Mouse (Mus musculus) megakaryocyte-erythroid progenitor cell, adult 5-6 weeks (primary cell): ENCODE measurements around the gene Slc17a9. TPM values are rescaled to one million over a fixed set of nuclear protein-coding genes. Genes with fewer than 3 reads are reported as not detected.

ENCODE experiments used
- ATAC-seq: replicated peaks from 2 replicates; pipeline ENCODE4 v1.8.0; 2016; ENCODE audit warnings: mild to moderate bottlenecking, inconsistent platforms; ENCODE audit not compliant: severe bottlenecking, poor library complexity, low FRiP score, low TSS enrichment
- total RNA-seq, 2 experiments: library from RNA; stranded (forward) in 1 of 2; stranded (reverse) in 1 of 2; fragments of 200-1000, 215-1000 nt in 1 of 2; fragments of >200 nt in 1 of 2; fragmentation: Nextera tagmentation in 1 of 2; gene quantifications; 2 replicates each; pipeline ENCODE4 v1.2.3; 2014 to 2017

Slc17a9 gene
- total RNA-seq (2014; fragmentation: Nextera tagmentation) (15.2 and 16.4 TPM in 2 replicates), total RNA-seq (2017) (2.8 and 5.0 TPM in 2 replicates)

DNA sequence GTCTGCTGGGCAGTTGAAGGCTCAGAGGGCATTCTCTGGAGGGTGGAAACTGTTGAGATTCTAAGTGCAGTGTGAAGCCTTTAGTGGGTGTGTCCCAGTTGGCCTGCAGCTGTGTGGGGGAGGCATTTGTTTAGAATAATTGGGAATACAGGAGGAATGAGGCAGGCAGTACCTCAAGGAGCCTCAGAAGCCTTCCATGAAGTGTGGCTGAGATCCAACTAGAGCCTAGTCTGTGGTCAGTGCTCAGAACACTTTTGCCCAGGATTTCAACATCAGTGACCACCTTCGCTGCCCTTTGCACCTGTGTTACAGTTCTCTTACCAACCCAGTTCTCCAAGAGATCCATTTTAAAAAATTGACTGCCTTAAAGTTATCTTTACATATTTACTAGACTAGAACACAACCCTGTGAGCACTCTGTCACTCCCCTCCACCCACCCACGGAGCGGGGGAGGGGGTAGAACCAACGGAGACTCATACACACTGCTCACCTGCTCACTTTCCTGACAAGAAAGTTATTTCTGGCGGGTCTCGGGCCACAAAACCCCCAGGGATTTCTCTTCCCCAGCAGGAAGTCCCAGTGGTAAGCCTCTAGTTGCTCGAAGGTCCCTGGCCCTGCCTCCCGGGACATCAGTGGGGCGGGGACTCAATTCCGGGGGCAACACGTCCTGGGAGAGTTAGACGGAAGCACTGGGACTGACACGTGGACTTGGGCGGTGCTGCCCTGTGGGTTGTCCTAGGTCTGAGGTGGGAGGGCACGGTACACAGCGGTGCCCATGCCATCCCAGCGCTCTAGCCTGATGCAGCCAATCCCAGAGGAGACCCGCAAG is at the start of gene Slc17a9:
Slc17a9 (plus strand) TSS at position 679 of the 829 bp plus-strand sequence.
- peak; percentile 90 for ATAC-seq

DNA sequence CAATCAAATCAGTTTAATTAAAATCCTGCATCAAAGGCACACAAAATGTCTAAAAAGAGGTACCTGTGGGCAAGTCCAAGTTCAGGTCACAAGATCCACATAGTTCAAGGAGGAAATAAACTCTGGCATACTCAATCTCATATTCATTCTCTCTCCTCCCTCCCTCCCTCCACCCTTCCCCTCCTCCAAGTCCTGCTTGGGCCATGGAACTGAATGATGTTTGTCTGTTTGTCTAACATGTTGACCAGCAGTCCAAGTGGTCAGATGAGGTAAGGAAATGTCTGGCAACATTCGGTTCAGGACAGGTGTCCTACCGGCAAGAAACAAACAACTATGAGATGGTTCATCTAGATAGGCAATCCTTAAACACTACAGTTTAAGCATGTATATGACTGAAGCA is 48.4 kb upstream of the Slc17a9 start:
- no peak for ATAC-seq

DNA sequence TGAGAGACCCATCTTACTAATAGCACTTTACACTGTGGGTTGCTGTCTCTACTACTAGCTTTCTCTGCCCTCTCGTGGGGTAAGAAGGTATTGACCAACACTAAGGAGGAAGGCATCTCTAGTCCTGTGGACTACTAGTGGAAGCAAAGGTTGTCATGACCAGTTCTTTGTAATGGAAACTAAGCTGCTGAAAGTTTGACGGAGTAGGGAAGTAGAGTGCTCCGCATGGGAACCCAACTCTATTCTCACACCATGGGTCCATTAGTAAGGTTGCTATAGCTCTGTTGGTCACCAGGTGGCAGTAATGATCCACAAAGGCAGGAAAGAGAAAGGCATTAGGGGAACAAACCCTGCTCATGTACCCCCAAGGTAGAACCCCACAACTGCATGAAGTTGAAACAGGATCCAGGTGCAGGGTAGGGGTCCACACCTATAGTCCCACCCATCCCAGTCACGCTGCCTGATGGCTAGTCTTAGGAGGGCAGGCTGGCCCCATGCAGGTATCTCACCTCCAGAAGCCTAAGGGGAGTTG is 46.4 kb upstream of the Slc17a9 start:
- ATAC-seq: peak; percentile 78

DNA sequence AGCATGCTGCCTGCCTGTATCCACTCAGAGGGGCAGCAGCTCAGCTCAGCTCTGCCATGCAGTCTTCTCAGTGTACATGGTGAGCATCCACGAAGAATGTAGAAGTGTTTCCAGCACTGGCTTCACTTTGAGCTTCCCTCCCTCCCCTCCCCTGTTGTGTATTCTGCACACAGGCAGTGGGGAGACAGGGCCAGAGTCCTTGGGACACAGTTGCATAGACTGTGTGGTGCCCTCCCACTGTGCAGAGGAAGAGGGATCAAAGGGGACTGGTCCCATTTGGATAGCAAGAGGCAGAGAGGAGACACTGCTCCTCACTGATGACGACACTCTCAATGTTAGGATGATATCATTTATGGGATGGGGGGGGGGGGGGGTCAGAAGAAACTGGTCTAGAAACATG is 43.8 kb upstream of the Slc17a9 start:
- ATAC-seq: no peak

DNA sequence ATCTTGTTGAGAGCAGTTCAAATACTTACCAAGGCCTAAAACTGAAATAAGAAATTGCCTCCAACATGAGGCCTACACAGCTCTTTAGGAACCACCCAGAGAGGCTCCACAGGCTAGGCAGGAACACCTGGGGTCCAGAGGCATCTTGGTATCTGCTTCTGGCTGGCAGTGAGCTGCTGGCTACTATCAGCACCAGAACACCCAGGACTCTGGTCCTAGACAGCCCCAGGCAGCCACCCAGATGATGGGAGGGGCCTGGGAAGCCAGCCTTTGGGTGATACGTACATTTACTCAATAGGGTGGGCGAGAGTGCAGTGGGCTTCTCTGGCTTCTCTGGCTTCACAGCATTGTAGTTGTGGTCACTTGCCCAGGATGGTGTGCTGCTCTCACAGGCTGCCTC is 41.5 kb upstream of the Slc17a9 start:
- ATAC-seq: peak; percentile 76

DNA sequence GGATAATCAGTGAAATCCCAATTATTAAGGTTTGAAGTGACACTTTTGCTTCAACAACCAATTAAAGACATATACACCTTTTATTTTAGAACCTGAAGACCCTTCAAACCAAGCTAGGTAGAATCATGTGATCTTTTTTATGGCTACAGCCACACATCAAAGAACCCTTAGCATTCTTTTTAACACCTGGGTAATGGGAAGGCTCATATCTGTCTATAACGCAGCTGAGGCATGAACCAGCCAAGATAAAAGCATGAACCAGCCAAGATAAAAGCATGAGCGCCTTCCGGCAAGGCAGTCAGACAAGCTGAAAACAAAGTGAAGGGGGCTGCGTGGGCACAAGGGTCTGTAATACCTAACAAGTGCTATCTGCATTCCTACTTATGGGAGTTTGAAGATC is 41.0 kb upstream of the Slc17a9 start:
- 0 out of 2 replicates have a peak, but pooled peaks have one; percentile 34 for ATAC-seq

DNA sequence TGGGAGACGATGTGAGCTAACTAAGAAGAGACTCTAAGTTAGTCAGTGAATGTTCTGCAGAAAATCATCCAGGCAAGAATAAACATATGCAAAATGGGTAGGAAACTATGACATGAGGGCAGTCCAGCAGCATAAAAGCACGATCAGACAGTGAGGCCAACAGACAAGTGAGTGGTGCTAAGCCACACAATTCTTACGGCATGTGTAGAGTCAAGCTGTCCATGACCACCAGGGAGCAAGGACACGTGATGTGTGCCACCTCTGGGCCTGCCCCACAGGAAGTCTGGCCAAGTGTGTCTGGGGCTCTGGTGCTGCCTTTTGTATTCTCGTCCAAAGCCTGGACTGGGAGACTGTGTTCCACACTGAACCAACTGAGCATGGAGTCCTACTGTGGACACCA is 35.2 kb upstream of the Slc17a9 start:
- ATAC-seq: no peak

DNA sequence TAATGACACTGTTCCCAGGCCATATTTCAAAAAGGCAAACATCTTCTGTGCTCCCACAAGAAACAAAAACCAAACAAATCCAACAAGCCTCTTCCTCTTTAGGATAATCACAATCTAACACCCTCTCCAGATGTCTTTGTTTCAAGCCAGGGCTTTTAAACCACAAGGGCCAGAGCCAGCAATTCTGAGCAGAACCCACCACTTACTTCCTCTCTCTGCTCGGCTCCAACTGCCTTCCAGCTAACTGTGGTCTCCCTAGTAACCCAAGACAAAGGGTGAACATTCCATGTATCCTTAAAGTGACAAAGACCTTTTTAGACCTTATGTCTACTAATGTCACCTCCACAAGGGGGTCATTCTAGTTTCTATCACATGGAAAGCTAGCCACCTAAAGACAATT is 32.4 kb upstream of the Slc17a9 start:
- ATAC-seq: peak; percentile 73

DNA sequence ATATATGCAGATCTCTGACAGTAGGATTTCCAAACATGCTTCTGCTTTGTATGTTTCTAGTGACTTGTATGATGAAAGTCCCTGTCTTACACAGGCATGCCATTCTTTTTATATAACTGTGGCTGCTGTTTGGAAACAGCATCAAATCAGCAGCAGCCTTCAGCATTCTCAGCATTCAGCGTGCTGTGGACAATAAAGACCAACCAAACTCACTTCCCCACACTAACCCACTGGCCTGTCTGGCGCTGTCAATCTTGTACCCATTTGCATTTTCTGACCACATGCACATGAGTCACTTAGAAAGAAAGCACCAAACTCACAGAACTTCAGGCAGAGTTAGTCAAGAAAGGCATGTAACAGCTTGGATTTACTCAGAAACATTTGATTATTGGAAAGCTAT is 29.9 kb upstream of the Slc17a9 start:
- no peak for ATAC-seq

DNA sequence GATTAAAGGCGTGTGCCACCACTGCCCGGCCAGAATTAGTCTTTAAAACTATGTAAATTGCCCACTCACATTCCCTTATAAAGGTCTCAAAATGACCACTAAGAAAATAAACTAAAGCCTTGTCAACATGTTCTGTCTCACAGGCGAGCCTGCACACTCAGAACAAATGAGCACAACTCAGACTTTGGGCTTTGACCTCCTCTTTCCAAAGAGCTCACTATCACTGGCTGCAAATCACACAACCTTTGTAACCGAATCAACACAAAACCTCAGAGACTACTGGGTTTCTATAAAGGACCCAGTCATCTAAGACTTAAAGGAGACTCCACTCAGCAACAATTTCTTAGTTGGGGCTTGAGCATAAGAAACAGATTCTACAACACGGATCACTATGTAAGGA is 24.6 kb upstream of the Slc17a9 start:
- no peak for ATAC-seq

DNA sequence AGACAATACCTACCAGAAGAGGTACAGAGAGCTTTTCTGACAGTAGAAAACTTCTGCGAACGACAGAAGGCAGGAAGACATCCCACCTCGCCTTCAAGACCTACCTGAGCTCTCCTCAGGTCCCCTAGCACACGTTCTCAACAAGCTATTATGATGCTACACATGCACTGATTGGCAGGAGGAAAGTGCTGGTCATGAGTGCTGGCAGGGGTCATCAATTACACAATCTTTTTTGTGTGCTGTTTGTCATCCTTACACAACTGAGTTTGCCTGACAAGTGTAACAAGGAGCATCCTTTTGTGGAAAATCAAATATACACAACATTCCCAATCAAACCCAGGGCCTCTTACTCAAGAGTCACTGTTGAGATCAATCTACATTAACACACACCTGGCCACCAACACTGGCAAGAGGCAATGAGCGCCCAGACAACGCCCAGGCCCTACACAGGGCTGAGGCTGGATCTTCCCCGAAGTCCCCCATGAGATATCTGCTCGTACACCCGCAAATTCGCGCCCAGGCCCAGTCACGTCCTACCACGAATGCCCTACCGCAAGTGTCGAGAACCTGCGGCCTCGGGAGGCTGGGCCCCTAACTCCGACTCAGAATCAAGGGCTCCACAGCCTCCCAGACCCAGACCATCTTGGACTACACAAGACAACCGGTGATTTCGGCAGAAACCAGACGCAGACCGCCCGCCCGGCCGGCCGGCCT is 23.9 kb upstream of the Slc17a9 start:
- ATAC-seq: 0 out of 2 replicates have a peak, but pooled peaks have one; percentile 6

DNA sequence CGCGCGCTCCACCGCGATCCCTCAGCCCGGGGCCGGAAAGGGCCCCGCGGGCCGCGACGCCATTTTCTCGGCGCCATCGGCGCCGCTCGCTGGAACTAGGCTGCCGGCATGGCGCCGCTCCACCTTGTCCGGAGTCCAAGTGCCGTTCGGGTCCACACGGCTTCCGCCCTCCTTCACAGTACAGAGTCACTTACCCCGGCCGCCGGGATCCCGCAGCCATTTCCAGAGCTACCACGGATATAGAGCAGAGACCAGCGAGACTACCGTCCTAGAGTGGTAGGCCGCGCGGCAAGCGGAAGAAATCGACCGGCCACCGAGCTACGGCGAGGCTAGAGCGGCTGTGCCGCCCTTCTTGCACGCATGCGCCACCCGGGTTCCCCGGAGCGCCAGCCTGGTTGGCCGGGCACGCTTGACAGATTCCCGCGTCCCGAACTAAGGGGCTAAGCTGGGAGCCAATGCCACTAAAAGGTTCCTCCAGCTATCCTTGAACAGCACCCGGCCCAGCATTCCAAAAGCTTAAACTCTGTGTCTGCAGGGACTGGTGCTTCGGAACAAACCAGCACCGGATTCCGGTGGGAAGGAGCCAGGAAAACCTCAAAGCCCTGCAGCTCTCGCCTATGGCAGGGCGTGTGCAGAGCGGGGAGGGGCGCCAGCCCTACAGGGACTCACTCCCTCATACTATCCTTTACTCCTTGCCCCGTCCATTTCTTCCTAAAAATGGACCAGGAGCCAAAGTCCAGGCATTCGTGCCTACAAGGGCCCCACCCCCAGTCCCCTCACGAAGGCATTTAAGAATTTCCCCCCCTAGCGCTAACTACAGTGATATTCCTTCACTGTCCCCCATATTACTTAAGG is 23.1 kb upstream of the Slc17a9 start:
- ATAC-seq: peak; percentile 85

DNA sequence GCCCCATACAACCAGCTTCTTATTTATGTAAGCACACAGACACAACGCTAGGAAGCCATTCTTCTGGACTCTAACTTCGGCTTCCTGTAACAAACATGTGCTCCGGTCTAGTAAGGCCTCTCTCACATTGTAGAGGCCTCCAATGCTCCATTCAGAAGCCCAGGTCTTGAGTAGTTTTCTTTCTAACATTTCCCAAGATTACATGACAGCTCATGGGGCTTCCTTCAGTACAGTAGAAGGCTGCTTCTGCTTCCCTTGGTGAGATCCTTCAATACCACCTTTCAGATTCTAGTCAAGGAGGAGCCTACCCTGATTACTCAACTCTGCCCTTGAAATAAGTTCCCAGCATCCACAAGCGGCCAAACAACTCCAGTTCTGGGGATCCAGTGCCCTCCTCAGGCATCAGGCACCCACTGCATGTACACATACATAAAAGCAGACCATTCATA is 22.3 kb upstream of the Slc17a9 start:
- no peak for ATAC-seq

DNA sequence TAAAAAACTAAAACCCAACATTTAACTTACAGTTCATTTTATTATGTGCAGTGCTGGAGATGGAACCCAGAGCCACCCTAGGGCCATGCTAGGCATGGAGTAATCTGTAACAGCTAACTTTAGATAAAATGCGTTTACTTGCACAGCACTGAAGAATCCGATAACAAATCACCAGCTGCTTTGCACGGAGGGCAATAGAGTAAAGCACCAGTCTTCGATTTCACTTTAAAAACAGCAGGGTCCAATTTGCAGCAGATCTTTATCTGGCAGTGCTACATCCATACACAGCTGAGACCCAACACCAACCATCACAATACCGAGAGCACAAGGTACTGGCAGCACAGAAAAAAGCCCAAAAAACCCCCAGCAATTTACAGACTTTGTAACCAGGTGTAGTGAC is 21.9 kb upstream of the Slc17a9 start:
- ATAC-seq: no peak

DNA sequence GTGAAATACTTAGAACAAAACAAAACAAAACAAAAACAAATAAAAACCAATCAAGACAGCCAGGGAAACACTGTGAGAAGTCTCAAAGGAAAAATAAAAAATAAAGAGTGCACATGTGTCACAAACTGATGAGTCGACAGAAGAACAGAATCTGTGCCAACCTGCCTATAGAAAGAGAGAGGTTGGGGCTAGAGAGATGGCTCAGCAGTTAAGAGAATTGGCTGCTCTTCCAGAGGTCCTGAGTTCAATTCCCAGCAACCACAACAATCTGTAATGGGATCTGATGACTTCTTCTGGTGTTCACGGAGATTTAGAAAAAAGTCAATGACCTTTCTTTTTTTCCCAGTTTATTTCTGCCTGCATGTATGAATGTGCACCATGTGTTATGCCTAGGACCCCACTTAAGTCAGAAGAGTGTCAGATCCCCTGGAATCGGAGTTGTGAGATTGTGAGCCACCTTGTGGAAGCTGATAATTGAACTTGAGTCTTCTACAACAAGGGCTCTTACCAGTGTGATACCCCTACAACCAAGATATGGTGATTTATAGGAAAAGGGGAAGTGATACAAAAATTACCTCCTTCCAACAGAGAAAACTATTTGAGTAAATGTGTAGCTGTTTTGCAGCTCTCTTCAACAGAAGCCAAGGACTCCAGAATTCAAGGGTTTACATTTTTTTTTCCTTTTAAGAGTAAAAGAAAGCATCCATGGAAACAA is 21.3 kb upstream of the Slc17a9 start:
- ATAC-seq: no peak

DNA sequence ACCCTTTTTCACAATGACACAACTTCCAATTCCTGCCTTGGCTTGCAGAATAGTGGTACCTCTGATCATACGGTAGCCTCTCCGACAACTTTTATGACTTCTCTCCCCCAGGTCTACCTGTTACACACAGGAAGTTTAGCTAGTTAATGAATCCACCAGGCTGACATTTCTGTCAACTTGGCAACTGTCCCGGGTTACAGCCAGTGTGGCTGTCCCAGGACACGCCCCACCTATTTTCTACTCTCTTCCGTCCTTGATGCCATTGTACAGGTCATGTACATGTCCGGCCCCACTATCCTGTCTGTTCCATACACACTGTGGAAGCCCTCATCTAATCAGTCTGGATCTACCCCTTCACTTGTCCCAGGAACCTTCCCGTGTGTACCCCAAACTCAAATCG is 20.5 kb upstream of the Slc17a9 start:
- no peak for ATAC-seq

DNA sequence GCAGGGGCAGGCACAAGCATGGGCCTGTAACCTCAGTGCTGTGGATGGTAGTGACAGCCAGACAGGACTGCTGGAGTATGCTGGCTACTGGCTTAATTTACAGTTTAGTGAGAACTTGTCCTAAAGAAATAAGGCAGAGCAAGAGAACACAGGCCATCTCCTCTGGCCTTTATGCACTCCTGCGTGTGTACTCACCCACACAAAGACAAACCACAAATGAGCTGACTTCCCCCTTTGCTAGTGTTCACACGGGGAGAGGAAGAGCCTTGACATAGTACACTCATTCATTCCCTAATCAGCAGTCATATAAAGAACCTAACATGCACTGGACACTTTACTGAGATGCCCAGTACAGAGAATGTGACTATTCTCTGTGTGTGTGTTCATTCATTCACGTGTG is 20.0 kb upstream of the Slc17a9 start:
- ATAC-seq: no peak

DNA sequence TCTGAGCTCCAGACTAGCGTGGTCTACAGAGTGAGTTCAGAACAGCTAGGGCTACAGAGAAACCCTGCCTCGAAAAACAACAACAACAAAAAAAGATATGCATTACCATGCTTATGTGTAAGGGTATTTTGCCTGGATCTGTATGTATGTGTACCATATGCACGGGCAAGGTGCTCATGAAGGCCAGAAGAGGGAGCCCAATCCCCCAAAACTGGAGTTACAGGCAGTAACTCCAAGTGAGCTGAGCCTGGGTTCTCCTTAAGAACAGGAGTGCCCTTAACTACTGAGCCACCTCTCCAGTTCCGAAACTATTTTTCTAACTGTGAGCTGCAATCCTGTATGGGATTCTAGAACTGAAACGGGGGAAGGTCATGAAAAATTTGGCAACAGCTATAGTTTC is 19.1 kb upstream of the Slc17a9 start:
- ATAC-seq: no peak
